Mouse (Mus musculus): ENCODE data around the gene Ncam1.

The Ncam1 gene

DNA sequence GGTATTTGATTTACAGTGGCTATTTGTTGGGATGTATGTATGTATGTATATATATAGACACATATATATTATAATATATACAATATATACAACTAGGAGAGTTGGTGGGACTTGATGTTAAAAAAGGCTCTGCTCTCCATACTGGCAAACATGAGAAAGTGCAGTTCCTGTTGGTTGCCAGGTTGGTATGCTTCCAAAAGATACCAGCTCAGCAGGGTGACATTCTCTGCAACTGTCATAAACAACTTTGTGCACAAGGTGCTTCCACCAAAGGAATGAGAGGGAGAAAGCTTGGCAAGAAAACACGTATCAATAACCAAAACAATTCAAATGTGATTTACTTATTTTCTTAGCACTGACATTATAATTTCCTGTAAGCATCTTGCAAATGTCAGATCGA is 232.9 kb downstream of the Ncam1 start:
- DNase-seq (ENCODE audit: low read depth, low spot score): no peak

GRCm38 (mm10) chr9:49558941-49559340 is 239.8 kb downstream of the Ncam1 start:
- DNase-seq (ENCODE audit: low read depth, low spot score): no peak

DNA sequence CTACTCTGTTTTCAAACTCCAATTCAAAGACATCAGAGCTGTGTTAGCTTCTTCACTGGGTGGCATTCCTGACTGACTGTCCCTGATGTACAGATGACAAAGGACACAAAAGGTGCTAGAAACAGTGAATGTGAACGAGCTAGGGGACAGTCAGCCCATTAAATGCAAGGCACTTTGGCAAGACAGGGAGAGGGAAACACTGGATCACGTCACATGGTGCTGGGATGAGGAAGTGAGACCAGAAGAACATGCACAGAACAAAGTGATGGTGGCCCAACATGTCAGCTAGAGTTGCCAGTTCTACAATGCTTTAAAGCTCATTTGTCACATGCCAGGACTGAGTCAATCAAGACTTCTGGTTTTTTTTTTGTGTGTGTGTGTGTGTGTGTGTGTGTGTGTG is 247.4 kb downstream of the Ncam1 start:
- DNase-seq (ENCODE audit: low read depth, low spot score): no peak

GRCm38 (mm10) chr9:49542593-49542992 is 256.1 kb downstream of the Ncam1 start:
- DNase-seq (ENCODE audit: low read depth, low spot score): no peak

GRCm38 (mm10) chr9:49537814-49538213 is 260.9 kb downstream of the Ncam1 start:
- DNase-seq (ENCODE audit: low read depth, low spot score): no peak

- no peak for DNase-seq (ENCODE audit: low read depth, low spot score)
Observed at GRCm38 (mm10) chr9:49536593-49536992, 262.1 kb downstream of the Ncam1 start.

GRCm38 (mm10) chr9:49534958-49535357 is 263.8 kb downstream of the Ncam1 start:
- DNase-seq (ENCODE audit: low read depth, low spot score): no peak

DNA sequence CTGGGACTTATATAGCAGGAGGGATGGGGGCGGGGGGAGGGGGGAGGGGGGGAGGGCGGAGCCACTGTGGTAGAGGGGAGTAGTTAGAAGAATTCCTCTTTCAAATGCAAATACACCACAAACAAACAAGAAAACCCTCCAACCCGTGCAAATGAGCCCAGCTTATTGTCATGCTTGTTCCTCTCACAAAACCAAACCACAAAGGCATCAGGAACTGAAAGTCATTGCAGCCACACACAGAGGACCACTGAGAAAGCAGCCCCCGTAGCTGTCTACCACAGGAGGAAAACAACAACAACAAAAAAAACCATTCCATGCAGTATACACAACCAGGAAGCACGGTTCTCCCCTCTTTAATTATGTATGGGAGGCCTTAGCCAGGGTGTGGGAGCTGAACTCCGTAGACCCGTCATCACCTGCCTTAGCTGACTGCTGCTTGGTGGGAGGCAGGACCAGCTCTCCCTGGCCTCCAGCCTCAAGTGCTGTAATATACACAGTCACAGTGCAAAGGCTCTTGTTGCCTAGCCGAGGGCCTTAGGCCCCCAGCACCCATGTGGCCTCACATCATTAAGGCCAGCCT is 264.7 kb downstream of the Ncam1 start:
- DNase-seq (ENCODE audit: low read depth, low spot score): no peak

DNA sequence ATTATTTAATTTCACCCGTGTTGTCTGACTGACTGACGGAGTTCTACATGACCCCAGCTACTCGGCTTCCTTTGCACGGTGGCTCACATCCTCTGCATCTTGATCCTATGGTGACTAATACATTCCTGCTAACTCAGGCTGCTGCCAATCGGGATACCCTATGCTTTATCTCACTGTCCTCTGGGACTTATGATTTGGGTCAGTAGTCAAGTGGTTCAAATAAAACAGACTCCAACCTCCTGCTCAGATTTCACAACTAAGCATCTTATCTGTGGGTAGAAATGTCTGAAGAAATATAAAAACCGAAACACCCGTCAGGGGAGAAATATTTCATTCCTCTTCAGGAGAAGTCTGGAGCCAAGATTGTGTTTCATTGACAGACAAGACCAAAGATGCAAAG is 265.3 kb downstream of the Ncam1 start:
- no peak for DNase-seq (ENCODE audit: low read depth, low spot score)

DNA sequence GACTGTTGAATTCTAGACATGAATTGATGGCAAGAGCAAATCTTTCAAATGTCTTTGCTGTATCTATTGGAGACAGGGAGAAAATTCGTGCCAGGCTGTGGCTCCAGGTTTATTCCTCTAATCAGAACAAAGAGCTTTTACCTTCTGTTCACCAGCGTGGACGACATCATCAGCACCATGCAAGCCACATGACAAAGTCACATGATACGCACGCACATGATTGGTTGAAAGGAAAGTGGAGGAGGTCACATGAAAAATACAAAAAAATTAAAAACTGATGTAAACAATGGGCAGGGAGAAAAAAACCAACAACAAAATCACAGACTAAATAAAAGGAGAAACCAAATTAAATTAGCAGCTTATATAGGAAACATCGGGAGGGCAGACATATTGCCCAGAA is 266.9 kb downstream of the Ncam1 start:
- no peak for DNase-seq (ENCODE audit: low read depth, low spot score)

GRCm38 (mm10) chr9:49531257-49531656 is 267.5 kb downstream of the Ncam1 start:
- DNase-seq (ENCODE audit: low read depth, low spot score): no peak

DNA sequence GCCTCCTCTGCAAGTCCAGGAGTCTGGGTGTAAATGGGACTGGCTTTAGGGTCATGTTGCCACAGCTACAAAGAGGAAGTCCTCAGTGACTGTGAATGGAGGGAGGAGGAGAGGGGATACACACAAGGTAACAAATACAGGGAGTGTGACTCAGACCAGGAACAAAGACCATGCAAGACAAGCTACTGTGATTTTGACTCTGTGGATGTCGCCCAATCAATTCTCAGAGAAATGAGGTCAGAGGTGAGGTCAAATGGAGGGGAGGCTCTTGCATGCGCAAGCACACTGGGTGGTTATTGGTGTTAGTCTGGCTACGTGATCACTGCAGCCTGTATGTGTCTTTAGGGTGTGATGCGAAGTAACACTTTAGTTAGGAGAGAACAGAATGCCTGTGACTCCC is 268.0 kb downstream of the Ncam1 start:
- DNase-seq (ENCODE audit: low read depth, low spot score): no peak

GRCm38 (mm10) chr9:49529366-49529959 is 269.3 kb downstream of the Ncam1 start:
- DNase-seq (ENCODE audit: low read depth, low spot score): no peak

GRCm38 (mm10) chr9:49528943-49529342 is 269.8 kb downstream of the Ncam1 start:
- DNase-seq (ENCODE audit: low read depth, low spot score): peak; percentile 45

GRCm38 (mm10) chr9:49528026-49528425 is 270.7 kb downstream of the Ncam1 start:
- no peak for DNase-seq (ENCODE audit: low read depth, low spot score)

DNA sequence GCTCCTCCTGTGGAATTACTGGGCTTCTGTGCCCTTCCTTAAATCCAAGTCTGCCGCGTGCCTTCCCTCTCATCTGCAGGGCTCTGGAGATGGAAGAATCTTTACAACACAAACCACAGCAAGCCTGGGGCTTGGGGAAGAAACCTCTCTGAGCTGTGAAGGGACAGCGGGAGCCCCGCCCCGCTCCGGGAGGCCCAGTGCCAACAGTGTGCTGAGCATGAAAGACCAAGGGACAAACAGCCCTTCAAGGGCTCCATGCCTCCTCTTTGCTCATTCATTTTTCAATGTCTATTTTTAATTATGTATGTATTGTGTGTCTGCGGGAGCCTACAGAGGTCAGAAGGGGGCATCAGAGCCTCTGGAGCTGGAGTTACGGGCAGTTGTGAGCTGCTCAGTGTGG is 271.4 kb downstream of the Ncam1 start:
- no peak for DNase-seq (ENCODE audit: low read depth, low spot score)

DNA sequence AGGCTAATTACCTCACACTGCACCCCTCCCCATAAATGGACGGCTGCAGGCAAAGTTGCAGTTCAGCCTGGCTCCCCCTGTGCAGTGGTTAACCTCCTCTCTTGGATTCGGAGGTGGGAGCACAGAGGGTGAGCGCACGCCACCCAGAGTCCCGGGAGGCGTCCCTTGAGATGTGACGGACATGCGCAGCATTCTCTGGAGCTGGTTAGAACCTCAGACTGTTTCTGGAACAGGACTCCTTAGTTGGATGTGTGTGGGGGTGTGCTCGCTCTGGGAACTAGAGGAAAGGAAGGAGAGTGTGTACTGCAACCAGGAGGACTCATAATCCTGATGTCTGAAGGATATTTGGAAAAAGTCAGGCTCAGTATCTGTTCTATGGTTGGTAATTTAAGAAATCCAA is 274.0 kb downstream of the Ncam1 start:
- no peak for DNase-seq (ENCODE audit: low read depth, low spot score)

DNA sequence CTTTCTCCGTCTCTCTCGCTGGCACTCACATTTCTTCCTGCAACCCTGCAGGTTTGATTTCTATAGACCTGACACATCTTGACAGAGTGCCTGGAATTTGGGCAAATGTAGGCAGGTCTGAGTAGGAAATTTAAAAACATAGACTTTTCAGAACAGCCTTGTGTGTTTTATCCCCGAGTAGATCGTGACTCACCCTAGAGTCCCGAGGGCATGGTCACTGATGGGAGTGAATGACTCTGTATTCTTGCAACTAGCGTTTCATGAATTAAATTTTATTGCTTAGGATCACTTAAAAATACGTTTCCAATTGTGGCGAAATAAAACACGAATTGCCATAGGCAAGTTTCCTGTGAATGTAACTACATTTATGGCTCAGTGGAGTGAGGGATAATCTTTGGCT is 274.8 kb downstream of the Ncam1 start:
- DNase-seq (ENCODE audit: low read depth, low spot score): no peak

DNA sequence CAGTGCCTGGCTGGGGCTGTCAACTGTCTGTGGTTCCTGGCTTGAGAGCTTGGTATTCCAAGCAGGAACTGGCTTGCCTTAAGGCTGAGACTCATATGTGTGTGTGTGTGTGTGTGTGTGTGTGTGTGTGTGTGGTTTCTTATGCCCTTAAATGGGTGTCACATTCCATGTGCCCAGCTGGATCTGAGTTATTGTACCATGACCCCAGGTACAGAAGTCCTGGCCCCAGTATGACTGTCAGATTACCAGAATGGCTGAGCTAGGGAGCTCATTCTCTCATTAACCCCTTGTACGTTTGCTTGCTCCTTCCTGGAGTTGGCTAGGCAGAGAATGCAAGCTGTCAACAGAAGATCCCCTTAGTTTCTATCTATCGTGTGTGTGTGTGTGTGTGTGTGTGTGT is 284.4 kb downstream of the Ncam1 start:
- no peak for DNase-seq (ENCODE audit: low read depth, low spot score)

DNA sequence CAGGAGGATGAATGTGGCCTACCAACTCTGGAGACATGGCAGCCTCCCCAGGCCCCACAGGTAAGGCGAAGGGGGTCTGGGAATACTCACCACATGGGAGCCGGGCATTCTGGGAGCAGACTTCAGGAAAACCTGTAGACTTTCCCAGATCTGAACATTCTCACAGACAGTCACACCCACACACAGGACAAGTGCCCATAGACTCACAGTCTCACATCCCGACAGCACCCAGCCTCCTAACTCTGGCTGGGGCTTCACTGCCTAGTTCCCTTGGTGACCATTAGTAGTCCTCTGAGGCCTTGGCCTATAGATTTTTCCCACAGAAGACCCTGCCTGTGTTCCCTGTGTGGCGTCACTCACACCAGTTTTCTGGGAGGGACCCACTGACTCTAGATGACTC is 288.1 kb downstream of the Ncam1 start:
- DNase-seq (ENCODE audit: low read depth, low spot score): no peak

GRCm38 (mm10) chr9:49509628-49510027 is 289.1 kb downstream of the Ncam1 start:
- no peak for DNase-seq (ENCODE audit: low read depth, low spot score)

DNA sequence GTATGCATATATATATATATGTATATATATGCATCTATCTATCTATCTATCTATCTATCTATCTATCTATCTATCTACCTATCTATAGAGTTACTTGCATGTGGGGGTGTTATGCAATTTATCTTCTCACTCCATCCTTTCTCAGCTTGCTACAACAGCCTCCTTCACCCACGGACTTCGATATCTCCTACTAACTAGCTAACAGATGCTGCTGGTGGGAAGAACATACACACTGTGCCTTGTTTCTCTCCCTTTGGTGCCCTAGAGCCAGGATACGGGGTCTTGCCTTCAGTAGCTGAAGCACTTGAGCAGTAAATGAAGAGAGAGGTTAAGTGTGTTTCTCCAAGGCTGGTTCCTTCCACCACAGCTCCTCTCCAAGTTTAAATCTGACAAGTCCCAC is 289.6 kb downstream of the Ncam1 start:
- DNase-seq (ENCODE audit: low read depth, low spot score): no peak

GRCm38 (mm10) chr9:49507829-49508585 is 290.7 kb downstream of the Ncam1 start:
- no peak for DNase-seq (ENCODE audit: low read depth, low spot score)

Measured in forelimb bud, embryonic 11.5 days (tissue).